Mouse (Mus musculus) left cerebral cortex, postnatal 25 days (tissue): ENCODE measurements around the gene Pex14. TPM values are rescaled to one million over a fixed set of nuclear protein-coding genes. Genes with fewer than 3 reads are reported as not detected.
A peak's percentile ranks its signal among the peaks of the same experiment; 100 is the strongest.

Experiments
- DNase-seq, 2 experiments: peaks; one replicate each; pipeline ENCODE4 v3.0.0; 2022; ENCODE audit warnings: low spot score in 2 of 2, mixed read lengths in 1 of 2
- intact Hi-C: fragments of 180-260 bp; cut with DNase I; formaldehyde crosslinking; loops from one replicate; pipeline ENCODE4 v1.15.1; 2025
- total RNA-seq, 2 experiments: library from RNA; stranded (reverse); gene quantifications; 2 replicates each; pipeline ENCODE4 v1.2.3; 2021

Pex14 gene
- total RNA-seq, 2 experiments from 2014 or later, result 45.5 to 47.0 TPM

- DNase-seq, result peak in 1 of 2 experiments; percentile 81
- intact Hi-C loops, result no loop called here
These were observed 133.5 kb downstream of the Pex14 start for GRCm38 (mm10) chr4:148966132-148966531.

GRCm38 (mm10) chr4:148964541-148965310 lies 134.9 kb downstream of the Pex14 start:
- no peak for DNase-seq
- intact Hi-C loops, result no loop called here

GRCm38 (mm10) chr4:148962096-148962495 lies 137.6 kb downstream of the Pex14 start:
- intact Hi-C loops, result no loop called here
- DNase-seq, result no peak

GRCm38 (mm10) chr4:148961081-148961480 lies 138.6 kb downstream of the Pex14 start:
- no peak for DNase-seq
- intact Hi-C loops, result no loop called here

GRCm38 (mm10) chr4:148960011-148960410 lies 139.7 kb downstream of the Pex14 start:
- intact Hi-C loops, result no loop called here
- DNase-seq, result no peak

GRCm38 (mm10) chr4:148955131-148955813 lies 144.4 kb downstream of the Pex14 start:
- intact Hi-C loops, result no loop called here
- no peak for DNase-seq

GRCm38 (mm10) chr4:148952328-148953222 lies 147.1 kb downstream of the Pex14 start:
- DNase-seq, result peak; percentile 54 to 64

GRCm38 (mm10) chr4:148951821-148952291 lies 147.8 kb downstream of the Pex14 start:
- intact Hi-C loops, result no loop called here
- DNase-seq, result peak; percentile 54 to 61

More at GRCm38 (mm10) chr4:148952328-148953222, 147.1 kb downstream of the Pex14 start:
- intact Hi-C loops, result no loop called here

GRCm38 (mm10) chr4:148950932-148951650 lies 148.6 kb downstream of the Pex14 start:
- intact Hi-C loops, result no loop called here
- DNase-seq, result peak; percentile 53 to 70

- intact Hi-C loops, result no loop called here
These were observed 149.2 kb downstream of the Pex14 start for GRCm38 (mm10) chr4:148950487-148950886.

GRCm38 (mm10) chr4:148947833-148948388 lies 151.8 kb downstream of the Pex14 start:
- no peak for DNase-seq
- intact Hi-C loops, result no loop called here

More at GRCm38 (mm10) chr4:148950487-148950886, 149.2 kb downstream of the Pex14 start:
- no peak for DNase-seq

GRCm38 (mm10) chr4:148946071-148946470 lies 153.6 kb downstream of the Pex14 start:
- no peak for DNase-seq
- intact Hi-C loops, result no loop called here

GRCm38 (mm10) chr4:148945476-148945881 lies 154.2 kb downstream of the Pex14 start:
- DNase-seq, result peak; percentile 43 to 66
- intact Hi-C loops, result no loop called here

GRCm38 (mm10) chr4:148943099-148943498 lies 156.6 kb downstream of the Pex14 start:
- intact Hi-C loops, result no loop called here
- DNase-seq, result no peak

- intact Hi-C loops, result no loop called here
- no peak for DNase-seq
These were observed 158.4 kb downstream of the Pex14 start for GRCm38 (mm10) chr4:148941321-148941720.

GRCm38 (mm10) chr4:148940674-148941211 lies 158.9 kb downstream of the Pex14 start:
- intact Hi-C loops, result no loop called here
- DNase-seq, result peak; percentile 28 to 36

- intact Hi-C loops, result no loop called here
- no peak for DNase-seq
These were observed 161.1 kb downstream of the Pex14 start for GRCm38 (mm10) chr4:148938546-148938945.

- no peak for DNase-seq
- intact Hi-C loops, result no loop called here
These were observed 162.9 kb downstream of the Pex14 start for GRCm38 (mm10) chr4:148936727-148937126.

- no peak for DNase-seq
- intact Hi-C loops, result no loop called here
These were observed 163.6 kb downstream of the Pex14 start for GRCm38 (mm10) chr4:148936111-148936510.
